Mouse (Mus musculus): ENCODE measurements around the gene C1rl.
"Not testable (repeated sequence)": the region's sequence is repeated elsewhere in the genome, so short reads cannot be mapped to it uniquely, and the experiment has no call there.

The C1rl gene

GRCm38 (mm10) chr6:124492842-124493561 is at the start of gene C1rl:
Gene C1rl, plus strand, starts transcription at chr6:124493113.
- peak; percentile 93 to 94 for DNase-seq

GRCm38 (mm10) chr6:124443338-124443737 is 49.6 kb upstream of the C1rl start:
- DNase-seq: no peak

GRCm38 (mm10) chr6:124446024-124446423 is 46.9 kb upstream of the C1rl start:
- no peak for DNase-seq

- no peak for DNase-seq
Observed at GRCm38 (mm10) chr6:124446459-124446858, 46.5 kb upstream of the C1rl start.

- DNase-seq: no peak
Observed at GRCm38 (mm10) chr6:124447356-124447755, 45.6 kb upstream of the C1rl start.

GRCm38 (mm10) chr6:124448186-124448852 is 44.6 kb upstream of the C1rl start:
- DNase-seq: no peak

GRCm38 (mm10) chr6:124448959-124449667 is 43.8 kb upstream of the C1rl start:
- DNase-seq: no peak

- DNase-seq: no peak
Observed at GRCm38 (mm10) chr6:124449668-124450383, 43.1 kb upstream of the C1rl start.

GRCm38 (mm10) chr6:124451995-124452394 is 40.9 kb upstream of the C1rl start:
- no peak for DNase-seq

- DNase-seq: peak; percentile 63 to 71
Observed at GRCm38 (mm10) chr6:124453756-124454155, 39.2 kb upstream of the C1rl start.

- no peak for DNase-seq
Observed at GRCm38 (mm10) chr6:124456243-124456642, 36.7 kb upstream of the C1rl start.

GRCm38 (mm10) chr6:124457827-124458226 is 35.1 kb upstream of the C1rl start:
- DNase-seq: no peak

- no peak for DNase-seq
Observed at GRCm38 (mm10) chr6:124458505-124458904, 34.4 kb upstream of the C1rl start.

- no peak for DNase-seq
Observed at GRCm38 (mm10) chr6:124459388-124459787, 33.5 kb upstream of the C1rl start.

- DNase-seq: no peak
Observed at GRCm38 (mm10) chr6:124463881-124464291, 29.0 kb upstream of the C1rl start.

- peak; percentile 51 to 52 for DNase-seq
Observed at GRCm38 (mm10) chr6:124464305-124465271, 28.3 kb upstream of the C1rl start, which contains the start of gene Clstn3. Gene Clstn3, minus strand, starts transcription at chr6:124464794.

- DNase-seq: no peak
Observed at GRCm38 (mm10) chr6:124465299-124465698, 27.6 kb upstream of the C1rl start.

GRCm38 (mm10) chr6:124465729-124466128 is 27.2 kb upstream of the C1rl start:
- DNase-seq: no peak

GRCm38 (mm10) chr6:124471121-124471520 is 21.8 kb upstream of the C1rl start:
- DNase-seq: no peak

- not testable (repeated sequence) for DNase-seq
Observed at GRCm38 (mm10) chr6:124471783-124472638, 20.9 kb upstream of the C1rl start.

- peak in 1 of 2 experiments; percentile 67 for DNase-seq
Observed at GRCm38 (mm10) chr6:124472801-124473200, 20.1 kb upstream of the C1rl start.
